Mouse (Mus musculus): ENCODE measurements around the gene Itih2.
A peak's percentile ranks its signal among the peaks of the same experiment; 100 is the strongest.

Gene Itih2

DNA sequence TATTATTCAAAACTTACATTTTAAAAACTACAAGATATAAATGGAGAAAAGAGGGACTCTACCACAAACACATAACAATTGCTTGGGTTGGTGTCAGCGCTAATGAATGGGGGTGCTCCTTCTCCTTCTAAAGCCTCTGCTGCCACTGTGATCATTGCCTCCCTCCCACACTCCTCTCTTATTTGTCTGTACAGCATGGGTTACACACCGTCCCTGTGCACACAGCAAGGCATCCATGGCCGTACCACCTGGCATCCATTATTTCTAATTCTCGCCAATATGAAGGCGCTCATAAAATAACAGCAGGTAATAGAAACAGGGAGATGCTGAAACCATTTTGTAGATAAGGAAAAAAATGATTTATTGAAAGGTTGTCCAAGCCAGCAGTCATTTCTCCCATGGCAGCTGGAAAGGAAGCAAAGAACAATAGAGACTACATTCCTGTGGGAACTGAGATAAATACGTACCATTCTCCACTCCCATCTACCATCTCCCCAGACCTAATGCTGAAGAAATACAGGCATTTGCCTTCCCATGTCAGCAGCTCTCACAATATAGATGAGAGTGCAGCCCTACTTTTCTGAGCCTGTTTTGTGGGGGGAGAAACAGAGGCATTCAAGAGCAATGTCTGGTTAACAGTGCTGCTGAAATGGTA lies 22.5 kb downstream of the Itih2 start:
- DNase-seq, result no peak

DNA sequence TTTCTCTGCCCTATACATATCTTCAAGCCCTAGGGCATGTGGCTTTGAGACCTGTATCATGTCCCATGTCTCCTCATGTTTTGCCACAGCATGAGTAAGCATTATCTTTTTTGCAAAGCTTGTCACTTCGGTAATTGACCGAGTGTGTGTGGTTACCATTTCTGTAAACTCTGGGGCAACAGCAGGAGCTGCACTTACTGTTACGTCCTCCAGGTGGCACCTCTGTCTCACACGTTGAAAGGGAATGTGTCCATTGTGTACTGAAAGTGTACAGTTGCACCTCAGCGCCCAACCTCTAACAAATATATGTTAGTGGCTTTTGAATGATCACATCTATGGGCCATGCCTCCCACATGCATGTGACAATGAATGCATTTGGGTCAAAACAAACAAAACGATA lies 30.0 kb downstream of the Itih2 start:
- peak in 1 of 2 experiments; percentile 16 for DNase-seq

DNA sequence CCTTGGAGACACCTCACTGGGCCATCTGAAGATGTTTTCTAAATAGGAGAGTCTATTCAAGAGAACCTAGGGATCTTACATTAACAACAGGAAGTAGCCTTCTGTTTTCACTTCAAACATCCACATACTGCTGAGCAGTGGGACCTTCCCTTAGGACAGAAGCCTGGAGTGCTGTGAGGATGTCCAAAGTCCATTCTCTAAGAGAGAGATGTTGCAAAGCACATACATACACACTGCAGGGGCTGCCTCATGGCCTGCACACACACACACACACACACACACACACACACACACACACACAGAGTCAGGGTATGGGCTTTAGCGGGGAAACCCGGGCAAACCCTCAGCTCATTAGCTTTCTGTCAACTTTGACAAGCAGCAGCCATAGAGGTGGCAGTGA lies 30.7 kb downstream of the Itih2 start:
- DNase-seq, result no peak

DNA sequence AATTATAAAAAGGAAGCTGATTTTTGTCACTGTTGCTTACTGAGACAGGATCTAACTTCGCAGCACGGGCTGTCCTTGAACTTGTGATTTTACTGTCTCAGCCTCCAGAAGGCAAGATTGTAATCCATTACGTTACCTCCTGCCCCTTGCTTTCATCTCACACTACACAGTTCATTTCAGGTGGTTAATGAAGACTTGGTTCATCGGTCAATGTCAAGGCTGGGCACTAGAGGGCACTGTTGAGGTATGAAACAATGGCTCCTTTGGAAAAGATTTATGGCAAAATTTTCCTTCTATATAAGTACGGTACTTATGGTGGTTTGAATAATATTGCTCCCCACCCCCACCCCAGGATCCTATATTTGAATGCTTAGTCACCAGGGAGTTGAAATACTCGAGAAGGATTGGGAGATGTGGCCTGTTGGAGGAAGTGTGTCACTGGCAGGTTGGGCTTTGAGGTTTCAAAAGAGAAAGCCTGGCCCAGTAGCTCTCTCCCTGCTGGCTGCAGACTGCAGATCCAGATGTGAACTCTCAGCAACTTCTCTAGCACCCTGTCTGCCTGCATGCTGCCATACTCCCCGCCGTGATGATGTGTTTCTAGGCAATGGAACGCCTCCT lies 32.5 kb downstream of the Itih2 start:
- DNase-seq, result peak; percentile 46 to 60

DNA sequence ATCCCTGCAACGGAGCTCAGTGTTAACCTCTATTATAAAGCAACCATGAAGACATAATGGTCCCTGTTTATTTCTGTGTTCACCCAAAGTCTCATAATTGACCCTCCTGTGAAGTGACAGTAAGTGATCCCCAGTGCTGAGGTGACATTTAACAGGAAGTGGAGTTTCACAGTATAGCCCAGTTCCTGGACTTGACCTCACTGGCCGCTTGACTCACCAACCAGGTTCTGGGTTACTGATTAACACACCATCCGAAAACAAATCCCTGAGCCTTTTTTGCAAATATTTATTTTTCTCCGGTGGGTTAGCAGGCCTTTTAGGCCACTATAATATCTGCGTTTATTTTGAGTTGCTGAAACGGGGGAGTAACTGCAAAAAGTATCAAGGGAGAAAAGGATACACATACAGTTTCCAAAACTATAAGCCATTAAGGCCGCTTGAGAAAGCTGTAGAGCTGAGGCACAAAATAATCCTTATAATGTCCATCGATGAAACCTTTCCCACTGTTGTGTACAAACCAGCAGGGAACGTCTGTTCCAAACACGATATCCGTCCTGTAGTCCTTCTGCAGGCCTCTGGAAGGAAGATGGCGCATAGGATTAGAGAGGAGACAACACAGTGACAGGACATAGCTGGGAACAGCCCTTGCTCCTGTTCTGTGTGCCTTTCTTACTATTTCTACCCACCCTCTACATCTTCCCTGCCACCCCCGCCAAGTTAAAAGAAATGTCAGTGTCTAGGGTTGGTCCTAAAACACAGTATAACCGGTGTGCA lies 36.7 kb downstream of the Itih2 start:
- DNase-seq, result no peak

DNA sequence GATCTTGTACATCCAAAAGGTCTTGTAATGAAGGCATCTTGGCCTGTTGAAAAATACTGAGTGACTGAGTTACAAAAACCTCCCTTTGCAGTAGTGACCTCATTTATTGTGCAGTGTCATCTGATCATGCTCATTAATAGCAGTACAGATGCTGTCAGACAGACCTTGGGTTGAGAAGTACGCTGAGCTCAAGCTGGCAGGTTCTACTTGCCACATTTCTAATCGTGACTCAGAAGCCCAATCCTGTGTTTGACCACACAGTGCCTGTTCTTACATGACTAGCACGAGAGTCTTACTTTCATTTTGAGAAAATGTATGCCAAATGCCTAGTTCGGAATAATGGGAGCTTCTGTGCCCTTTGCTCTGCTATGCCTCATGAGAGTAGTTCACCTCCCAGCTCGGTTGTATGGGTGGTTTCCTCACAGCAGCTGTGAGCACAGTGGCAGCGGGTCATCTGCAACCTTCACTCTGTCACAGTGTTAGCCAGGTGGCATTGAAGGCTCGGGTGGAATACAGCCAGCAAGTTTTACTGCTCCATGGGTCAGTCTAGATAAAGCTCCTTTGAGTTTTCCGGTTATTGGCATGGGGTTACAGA lies 43.8 kb downstream of the Itih2 start:
- DNase-seq, result no peak

DNA sequence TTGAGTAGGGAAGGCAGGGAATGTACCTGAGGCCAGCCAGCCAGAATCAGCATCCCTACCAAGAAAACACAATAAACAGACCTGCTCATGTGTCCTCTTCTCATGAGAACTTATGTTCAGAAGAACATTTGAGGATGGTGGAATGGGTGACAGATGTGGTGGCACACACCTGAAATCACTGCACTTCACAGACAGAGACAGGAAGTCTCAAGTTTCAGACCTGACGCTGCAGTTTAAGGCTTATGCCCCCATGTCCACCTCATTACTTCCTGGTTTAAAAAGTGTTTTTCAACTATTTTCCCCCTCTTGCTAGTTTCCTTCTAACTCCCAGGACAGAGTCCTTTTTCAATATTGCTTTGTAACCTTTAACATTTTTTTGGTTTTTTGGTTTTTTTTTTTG lies 48.5 kb downstream of the Itih2 start:
- DNase-seq, result no peak

DNA sequence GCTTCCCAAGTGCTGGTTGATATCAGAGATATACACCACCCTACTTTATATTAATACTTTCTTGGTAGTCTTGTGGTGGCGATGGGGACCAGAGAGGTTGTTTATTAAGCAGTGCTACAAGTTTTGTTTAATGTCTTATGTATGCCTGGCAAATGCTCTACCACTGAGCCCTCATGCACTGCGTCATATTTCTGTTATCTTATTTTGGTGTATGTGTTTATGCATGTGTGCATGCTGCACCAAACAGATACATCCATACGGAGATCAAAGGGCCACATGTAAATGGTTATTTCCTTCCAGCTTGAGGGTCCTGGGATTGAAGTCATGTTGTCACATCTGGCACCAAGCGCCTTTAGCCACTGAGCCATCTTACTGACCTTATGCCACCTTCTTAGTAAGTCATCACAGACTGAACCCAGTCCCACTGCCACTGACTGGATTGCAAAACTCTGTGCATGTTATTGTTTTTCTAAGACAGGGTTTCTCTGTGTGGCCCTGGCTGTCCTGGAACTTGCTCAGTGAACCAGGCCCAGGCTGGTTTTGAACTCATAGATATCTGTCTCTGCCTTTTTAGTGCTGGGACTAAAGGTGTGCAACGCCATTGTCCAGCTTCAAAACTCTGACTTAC lies 49.6 kb downstream of the Itih2 start:
- DNase-seq, result no peak

DNA sequence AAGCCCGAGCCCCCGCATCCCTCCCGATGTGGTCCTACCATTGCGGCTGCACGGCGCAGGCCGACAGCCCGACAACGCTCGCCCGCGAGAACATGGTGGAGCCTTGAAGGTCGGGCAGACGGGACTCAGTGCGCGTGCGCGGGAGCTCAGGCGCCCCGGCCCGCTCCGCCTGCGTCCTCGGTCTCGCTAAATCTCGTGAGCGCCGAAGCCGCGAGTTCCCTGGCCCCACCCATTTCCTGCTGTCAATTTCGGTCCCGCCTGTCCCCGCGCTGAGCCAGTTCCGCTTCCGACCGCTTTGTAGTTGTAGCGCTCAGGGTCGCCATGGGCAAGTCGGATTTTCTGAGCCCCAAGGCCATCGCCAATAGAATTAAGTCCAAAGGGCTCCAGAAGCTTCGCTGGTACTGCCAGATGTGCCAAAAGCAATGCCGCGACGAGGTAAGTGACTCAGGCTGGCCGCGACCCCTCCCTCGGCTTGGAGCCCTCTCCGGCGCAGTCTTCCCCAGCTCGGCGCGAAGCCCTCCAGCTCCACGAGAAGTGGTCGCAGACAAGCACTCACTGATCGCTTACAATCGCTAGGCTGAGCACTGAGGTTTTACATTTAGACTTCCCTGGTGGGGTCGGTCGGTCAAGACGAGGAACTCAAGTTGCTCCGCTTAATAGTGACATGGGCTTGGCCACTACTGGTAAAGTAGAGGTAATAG lies 50.7 kb downstream of the Itih2 start, which contains the start of the genes Atp5c1 and Kin:
Gene Atp5c1, minus strand, starts transcription at position 201 of the 701 bp plus-strand sequence.
Gene Kin, plus strand, starts transcription at position 284 of the 701 bp plus-strand sequence.
- DNase-seq, result peak; percentile 96 to 97

DNA sequence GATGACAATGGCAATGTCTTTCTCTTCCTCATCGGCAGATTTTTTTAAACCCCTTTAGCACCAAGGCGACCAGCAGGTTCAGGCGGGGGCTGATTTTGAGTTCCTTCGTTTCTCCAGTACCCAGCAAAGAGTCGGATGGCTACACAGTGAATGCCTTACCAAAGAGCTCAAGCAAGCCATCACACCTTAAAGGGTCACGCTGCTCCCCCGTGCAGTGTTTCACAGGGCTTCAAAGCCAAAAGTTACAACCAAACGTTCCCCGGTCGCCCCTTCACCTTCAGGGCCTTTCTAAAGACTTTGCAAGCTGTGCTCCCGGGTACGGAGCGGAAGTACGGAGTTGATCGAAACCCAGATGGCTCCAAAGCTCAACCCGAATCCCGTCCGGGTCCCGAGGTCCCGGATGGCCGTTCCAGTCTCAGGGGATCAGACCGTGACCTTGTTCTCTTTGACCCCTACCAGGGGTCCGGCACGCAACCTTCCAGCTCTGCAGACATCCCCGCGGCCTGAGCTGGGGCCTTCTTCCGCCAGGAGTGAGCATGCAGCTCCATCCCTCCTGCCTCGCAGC lies 51.4 kb downstream of the Itih2 start:
- no peak for DNase-seq

DNA sequence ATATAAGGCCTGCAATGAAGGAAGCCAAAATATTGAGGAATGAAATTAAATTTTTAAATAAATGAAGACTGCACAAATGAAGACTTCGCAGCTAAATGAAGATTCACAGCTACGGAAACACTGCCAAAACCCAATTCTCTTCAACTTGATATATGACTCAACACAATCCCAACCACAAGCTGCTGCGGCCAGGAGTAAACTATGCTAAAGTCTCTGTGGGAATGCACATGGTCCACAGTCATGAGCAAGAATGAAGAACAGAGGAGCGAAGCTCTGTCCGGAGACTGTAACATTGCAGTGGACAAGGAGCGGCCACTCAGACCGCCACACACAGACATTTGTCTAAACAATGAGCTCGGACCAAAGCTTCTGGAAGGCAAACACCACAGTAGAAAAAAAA lies 54.5 kb downstream of the Itih2 start:
- DNase-seq, result no peak

DNA sequence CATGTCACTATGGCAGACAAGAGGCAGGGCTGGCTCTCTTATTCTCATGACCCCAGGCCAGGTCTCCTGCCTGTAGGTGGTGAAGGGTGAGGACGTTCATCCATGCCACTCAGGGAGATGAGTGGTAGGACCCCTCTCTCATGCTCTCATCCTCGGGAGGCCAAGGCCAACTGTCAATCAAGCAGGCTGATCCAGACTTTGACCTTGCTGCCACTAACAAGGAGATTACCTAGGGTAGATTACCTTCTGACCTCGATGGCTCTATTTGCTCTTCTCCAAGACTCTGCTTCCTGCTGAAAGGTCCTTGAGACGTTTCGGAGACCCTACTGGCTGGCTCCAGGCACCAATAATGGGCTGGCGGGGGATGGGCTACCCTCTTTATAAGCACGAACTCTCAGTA lies 56.7 kb downstream of the Itih2 start:
- DNase-seq, result no peak

DNA sequence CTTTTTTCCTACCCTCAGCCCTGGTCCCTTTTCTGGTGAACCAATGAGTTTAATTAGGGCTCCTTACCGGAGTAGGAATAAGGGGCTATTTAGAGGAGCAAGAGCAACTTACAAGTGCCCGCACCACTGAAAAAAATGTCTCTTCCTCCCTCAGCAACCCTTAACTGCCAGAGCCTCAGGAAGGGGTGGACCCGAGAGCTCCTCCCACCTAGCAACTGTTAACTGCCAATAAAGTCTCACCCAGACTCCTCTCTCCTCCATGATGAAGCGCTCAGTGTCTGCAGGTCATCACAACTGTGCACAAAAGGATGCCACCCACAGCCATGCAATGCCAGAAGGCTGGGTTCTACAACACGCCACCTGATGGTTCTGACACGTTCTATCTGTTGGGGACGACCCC lies 59.4 kb downstream of the Itih2 start:
- no peak for DNase-seq

DNA sequence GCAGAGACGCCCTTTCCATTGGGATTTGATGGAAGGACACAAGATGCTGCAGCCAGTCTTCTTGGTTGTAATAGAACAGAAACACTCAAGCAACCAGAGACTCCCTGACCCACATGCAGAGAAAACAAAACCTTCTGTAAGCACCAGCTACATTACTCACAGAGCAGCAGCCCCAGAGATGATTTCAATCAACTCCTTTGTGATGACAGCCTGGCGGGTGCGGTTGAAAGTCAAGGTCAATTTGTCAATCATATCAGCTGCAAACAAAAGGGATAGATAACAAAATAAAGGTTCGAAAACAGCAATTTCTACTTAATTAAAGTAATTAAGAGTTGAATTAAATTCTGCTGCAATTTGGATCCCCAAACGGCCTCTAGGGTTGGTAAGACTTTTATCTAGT lies 72.4 kb downstream of the Itih2 start:
- DNase-seq, result no peak

DNA sequence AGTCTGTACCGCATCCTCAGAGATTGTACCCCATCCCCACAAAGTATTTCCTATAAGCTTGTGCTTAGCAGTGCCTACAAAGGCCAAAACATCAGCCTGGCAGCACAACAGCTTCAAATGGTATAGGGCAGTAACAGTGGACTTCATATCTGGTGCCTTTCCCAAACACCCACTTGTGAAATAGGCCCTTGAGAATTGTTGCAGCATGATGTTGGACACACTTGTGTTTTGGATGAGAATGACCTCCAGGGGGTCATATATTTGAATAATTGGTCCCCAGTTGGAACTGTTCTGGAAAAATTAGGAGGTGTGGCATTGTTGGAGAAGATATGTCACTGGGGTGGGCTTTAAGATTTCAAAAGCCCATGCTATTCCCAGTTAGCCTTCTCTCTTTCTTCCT lies 79.2 kb downstream of the Itih2 start:
- no peak for DNase-seq

DNA sequence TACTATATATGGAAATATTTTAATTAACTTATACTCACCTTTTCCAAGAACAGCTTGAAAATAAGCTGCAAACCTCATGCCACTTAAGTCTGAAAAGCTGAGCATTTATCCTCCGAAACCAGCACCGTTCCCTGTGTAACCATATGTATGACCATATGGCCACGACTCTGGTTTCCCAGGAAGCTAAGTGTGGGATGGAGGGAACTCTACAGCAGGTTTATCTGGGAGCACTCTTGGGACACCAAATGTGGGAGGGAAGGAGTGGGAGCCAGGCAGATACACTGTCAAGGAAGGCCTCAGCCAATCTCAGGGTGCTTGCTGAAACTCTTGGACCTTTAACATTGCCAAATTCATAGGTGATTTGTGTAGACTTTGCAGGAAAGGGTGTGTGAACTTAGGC lies 80.3 kb downstream of the Itih2 start:
- DNase-seq, result no peak

DNA sequence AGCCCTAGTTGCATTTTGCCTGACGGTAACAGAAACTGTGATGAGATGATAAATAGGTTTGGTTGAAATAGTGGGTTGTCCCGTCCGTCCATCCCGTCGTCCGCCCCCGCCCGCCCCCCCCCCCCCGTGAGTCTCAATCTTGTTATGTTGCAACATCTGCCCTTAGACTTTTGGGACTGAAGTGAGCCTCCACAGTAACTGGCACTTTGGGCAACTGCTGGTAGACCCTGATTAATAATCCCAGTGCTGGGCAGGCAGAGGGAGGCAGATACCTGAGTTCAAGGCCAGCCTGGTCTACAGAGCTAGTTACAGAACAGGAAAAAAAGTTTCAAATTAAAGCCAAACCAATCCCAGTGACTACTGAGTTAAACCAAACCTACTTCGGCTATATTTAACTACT lies 81.7 kb downstream of the Itih2 start:
- no peak for DNase-seq

DNA sequence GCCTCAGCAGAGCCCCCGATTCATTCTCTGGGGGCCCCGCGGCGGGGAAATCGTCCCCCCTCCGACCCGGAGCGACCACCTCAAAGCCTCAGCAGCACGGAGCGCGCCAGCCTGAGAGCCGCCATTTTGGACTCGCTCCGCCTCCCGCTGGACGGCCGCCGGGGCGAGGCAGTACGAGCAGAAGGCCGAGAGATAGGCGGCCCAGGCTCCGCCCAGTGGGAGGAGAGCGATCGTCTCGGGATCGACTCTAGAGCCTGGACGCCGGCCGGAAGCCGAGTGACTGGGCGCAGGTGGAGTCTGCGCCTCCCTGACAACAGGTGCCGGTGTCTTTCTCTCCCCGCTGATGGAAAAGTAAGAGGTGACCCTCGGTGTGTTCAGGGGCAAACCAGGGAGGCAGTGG lies 82.7 kb downstream of the Itih2 start, which contains the start of gene Taf3:
Gene Taf3, minus strand, starts transcription at position 136 of the 400 bp plus-strand sequence.
- peak; percentile 95 to 96 for DNase-seq

DNA sequence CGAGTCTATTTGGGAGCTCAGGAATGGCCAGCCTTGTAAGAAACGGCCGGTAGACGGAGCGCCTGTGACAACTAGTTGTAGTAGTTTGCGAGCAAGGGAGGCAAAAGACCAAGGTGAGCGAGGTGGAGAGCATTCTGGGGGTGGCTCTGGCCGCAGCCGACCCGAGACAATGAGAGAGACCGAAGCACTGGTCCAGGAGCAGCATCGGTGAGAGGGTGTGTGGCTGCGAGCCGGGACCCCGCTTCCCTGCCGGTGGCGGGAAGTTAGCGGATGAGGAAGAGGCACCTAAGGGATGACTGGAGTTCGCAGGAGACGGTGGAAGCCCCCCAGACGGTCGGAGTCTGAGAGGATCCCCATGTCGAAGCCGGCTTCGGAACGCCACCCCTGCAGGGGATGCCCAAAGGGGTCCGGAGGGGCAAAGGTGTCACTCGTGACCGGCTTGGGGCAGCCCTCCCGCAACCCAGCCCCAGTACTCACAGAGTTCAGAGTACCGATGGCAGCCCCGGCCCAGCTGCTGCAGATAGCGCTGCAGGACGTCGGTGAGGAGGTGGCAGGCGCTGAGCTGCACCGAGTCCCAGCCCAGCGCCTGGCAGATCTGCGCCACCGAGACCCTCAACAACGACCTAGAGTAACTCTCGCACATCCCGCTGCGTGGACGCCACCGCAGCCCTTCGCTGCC lies 83.3 kb downstream of the Itih2 start:
- DNase-seq, result peak; percentile 37 to 50

All from cerebellum, adult 18-20 months (tissue).